Mouse (Mus musculus) bone marrow, adult 2 months (tissue): ENCODE results near the gene Gm20662. TPM values are rescaled to one million over a fixed set of nuclear protein-coding genes. Genes with fewer than 3 reads are reported as not detected.
"Not testable (repeated sequence)": the region's sequence is repeated elsewhere in the genome, so short reads cannot be mapped to it uniquely, and the experiment has no call there.

ENCODE experiments used
- H3K27ac ChIP-seq: fragments of 200-500 bp; 2 replicates; pipeline ENCODE4 v1.5.1; 2012; ENCODE audit warnings: low read depth, mild to moderate bottlenecking, control low read depth, inconsistent platforms, low read length; ENCODE audit not compliant: control insufficient read depth, poor library complexity, insufficient read depth
- H3K4me1 ChIP-seq: fragments of 200-500 bp; 2 replicates; pipeline ENCODE4 v1.6.1; 2011; ENCODE audit warnings: low read length; ENCODE audit not compliant: control insufficient read depth, insufficient read depth
- H3K4me3 ChIP-seq: fragments of 200-500 bp; replicated peaks from 2 replicates; pipeline ENCODE3; 2011; ENCODE audit warnings: mild to moderate bottlenecking, low read depth, low read length, control low read depth; ENCODE audit not compliant: control insufficient read depth
- CTCF ChIP-seq: fragments of 200-500 bp; IDR thresholded peaks from 2 replicates; pipeline ENCODE4 v1.5.1; 2011; ENCODE audit warnings: low read length, control low read depth; ENCODE audit not compliant: control insufficient read depth, insufficient read depth
- POLR2A ChIP-seq: fragments of 200-500 bp; IDR thresholded peaks from 2 replicates; pipeline ENCODE4 v1.6.1; 2011; ENCODE audit warnings: low read depth, mild to moderate bottlenecking, control low read depth, low read length, borderline replicate concordance; ENCODE audit not compliant: control insufficient read depth
- WGBS: fragments of 180-500 bp; shearing (Covaris S2); methylation state at CpG from one replicate; pipeline ENCODE4 v1.1.7; 2018; 5-methylcytosine and 5-hydroxymethylcytosine counted together
- polyA plus RNA-seq: library from polyadenylated mRNA; stranded (reverse); fragments of >200 nt; gene quantifications from 2 replicates; pipeline ENCODE4 v1.2.4, GENCODE M21; 2011; ENCODE audit warnings: low replicate concordance; ENCODE audit not compliant: missing spikeins, insufficient read depth, insufficient read length

Gene Gm20662
- polyA plus RNA-seq, 1 experiment: not detected

DNA sequence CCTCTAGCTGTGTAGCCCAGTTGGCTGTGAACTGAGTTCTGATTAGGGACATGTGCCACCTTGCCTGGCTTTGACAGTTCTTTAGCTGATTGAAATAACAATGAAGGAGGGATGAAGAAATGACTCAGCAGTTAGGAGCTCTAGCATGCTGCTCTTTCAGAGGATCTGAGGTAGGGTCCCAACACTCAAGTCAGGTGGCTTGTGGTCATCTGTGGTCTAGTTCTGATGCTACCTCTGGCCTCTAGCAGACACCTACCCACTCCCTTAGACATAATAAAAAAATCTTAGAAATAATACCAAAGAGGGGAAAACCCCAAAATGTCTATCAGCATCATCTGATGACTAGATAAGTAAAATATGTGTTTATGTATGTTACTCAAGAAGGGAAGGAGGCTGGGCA, 14.2 kb downstream of the Gm20662 start:
- Histone ChIP-seq H3K4me3 (no peak overlapping the region), H3K27ac (no peak overlapping the region), H3K4me1 (no peaks in the 10 kb centered on the region)
- TF ChIP-seq POLR2A (no peak), CTCF (no peak)

DNA sequence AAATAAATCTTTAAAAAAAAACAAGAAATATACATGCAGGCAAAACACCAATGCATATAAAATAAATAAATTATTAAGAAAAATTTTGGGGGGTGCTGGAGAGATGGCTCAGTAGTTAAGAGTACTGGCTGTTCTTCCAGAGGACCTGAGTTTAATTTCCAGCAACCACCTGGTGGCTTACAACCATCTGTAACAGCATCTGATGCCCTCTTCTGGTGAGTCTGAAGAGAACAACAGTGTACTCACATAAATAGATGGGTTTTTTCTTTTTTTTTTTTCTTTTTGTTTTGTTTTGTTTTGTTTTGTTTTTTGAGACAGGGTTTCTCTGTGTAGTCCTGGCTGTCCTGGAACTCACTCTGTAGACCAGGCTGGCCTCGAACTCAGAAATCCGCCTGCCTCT, 17.4 kb downstream of the Gm20662 start:
- H3K4me1 ChIP-seq, H3K27ac ChIP-seq, H3K4me3 ChIP-seq: not testable (repeated sequence)
- whole genome bisulfite sequencing: 98% methylated on average over 2 of the region's 2 CpGs

DNA sequence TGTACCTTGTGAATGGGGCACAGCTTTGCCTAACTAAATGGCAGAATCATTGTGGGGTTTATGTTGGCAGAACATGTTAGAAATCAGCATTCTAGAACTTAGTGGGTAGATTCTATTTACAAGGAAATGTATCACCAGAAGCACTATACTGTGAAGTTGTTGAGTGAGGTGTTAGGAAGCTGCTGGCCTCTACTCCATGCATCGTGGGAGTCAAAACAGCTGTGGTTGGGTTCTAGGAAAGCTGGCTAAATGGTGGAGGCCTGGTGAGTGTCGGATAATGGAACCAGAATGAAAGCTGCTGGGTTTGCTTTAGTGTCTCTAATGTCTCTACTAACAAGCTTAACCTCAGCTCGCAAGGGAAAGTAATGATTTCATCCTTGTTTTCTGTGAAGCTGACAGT, 21.0 kb downstream of the Gm20662 start:
- no peak for TF ChIP-seq POLR2A
- no peak for TF ChIP-seq CTCF
- Histone ChIP-seq H3K27ac (no peak overlapping the region), H3K4me1 (no peaks in the 10 kb centered on the region), H3K4me3 (no peak overlapping the region)
- 94% methylated on average over 3 of the region's 3 CpGs for WGBS

DNA sequence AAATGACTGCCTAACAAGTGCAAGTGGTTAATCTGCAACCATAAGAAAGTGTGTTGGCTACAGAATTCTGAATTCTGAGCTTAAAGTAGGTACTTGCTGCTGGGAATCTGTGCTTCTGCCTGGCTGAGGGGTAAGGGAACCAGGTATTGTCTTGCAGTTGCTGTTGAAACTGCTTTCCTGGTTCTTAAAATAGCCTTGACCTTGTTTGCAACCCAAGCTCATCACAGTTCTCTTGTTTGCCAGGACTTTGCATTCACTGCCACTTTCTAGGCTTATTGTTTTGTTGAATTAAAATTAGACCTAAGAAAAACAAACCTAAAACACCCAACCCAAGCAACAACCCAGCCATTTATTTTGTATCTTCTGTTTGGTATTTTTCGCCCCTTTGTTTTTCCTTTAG, 24.6 kb downstream of the Gm20662 start:
- TF ChIP-seq CTCF (no peak), POLR2A (no peak)
- Histone ChIP-seq H3K27ac (no peak overlapping the region), H3K4me3 (no peak overlapping the region), H3K4me1 (no peaks in the 10 kb centered on the region)
- WGBS: 91% methylated on average over 1 of the region's 1 CpGs

DNA sequence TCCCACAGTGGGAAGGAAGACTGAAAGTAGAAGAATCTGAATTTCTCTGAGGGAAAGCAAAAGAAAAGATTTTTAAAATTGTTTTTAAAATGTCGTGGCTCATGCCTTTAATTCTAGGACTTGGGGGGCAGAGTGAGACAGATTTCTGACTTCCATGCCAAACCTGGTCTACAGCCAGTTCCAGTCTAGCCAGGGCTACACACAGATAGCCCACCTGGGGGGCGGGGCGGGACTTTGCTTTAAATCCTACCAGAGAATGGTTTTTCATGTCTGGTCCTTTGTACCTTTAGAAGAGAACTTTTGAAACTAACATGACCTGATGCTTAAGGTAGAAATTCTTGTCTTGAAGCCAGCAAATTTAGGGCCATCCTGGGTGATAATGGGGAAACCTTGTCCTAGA, 27.1 kb downstream of the Gm20662 start:
- TF ChIP-seq POLR2A: no peak
- TF ChIP-seq CTCF: no peak
- H3K27ac ChIP-seq: no peak overlapping the region
- no peaks in the 10 kb centered on the region for H3K4me1 ChIP-seq
- 81% methylated on average over 3 of the region's 3 CpGs for WGBS
- H3K4me3 ChIP-seq: no peak overlapping the region

DNA sequence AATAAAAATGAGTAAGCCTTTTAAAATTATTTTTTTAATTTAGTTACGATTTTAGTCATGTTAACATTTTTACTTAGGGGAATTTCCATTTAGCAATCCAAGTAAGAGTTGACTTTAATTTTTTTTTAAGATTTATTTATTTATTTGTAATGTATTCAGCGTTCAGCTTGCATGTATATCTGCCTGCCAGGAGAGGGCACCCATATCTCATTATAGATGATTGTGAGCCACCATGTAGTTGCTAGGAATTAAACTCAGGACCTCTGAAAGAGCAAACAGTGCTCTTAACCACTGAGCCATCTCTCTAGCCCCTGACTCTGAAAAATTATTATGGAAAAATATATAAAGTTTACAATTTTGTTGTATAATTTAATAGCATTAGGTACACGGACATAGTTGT, 30.4 kb downstream of the Gm20662 start:
- Histone ChIP-seq H3K4me1 (no peaks in the 10 kb centered on the region), H3K27ac (no peak overlapping the region), H3K4me3 (no peak overlapping the region)
- WGBS: 79% methylated on average over 3 of the region's 3 CpGs
- TF ChIP-seq CTCF (no peak), POLR2A (no peak)

DNA sequence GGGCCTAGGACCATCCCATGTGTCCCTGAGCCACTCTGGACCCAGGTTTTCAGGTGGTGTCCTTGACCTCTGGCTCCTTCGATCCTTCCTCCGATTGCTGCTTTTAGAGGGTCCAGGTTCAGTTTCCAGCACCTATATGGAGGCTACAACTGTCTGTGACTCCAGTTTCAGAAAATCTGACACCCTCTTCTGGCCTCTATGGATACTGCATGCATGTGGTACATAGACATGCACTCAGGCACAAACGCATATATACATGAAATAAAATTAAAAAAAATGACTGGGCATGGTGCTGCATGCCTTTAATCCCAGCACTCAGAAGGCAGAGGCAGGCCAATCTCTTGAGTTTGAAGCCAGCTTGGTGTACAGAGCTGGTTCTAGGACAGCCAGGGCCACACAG, 31.7 kb downstream of the Gm20662 start:
- H3K27ac ChIP-seq: no peak overlapping the region
- no peak for TF ChIP-seq CTCF
- no peak for TF ChIP-seq POLR2A
- 96% methylated on average over 3 of the region's 3 CpGs for WGBS

DNA sequence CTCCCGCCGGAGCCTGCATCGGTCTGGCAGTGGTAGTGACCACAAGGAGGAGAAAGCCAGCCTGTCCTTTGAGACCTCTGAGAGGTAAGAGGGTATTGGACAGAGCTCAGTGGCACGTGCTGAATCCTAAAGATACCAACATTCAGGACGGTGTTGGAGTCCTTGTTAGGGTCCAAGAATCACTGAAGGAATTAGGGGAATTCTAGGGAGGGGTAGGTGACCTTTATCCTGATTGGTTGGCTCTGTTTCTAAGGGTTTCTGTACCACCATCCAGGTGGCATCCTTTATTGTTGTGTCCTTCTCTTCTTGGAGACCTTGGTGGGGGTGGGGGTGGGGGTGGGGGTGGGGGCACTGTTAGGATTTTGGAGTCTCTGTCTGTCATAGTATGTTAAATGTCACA, 36.0 kb downstream of the Gm20662 start:
- WGBS: 94% methylated on average over 5 of the region's 5 CpGs
- no peaks in the 10 kb centered on the region for H3K4me1 ChIP-seq
- no peak overlapping the region for H3K4me3 ChIP-seq
- no peak for TF ChIP-seq CTCF
- TF ChIP-seq POLR2A: no peak
- H3K27ac ChIP-seq: no peak overlapping the region

More for the DNA sequence above, 31.7 kb downstream of the Gm20662 start:
- H3K4me3 ChIP-seq: no peak overlapping the region
- H3K4me1 ChIP-seq: no peaks in the 10 kb centered on the region

DNA sequence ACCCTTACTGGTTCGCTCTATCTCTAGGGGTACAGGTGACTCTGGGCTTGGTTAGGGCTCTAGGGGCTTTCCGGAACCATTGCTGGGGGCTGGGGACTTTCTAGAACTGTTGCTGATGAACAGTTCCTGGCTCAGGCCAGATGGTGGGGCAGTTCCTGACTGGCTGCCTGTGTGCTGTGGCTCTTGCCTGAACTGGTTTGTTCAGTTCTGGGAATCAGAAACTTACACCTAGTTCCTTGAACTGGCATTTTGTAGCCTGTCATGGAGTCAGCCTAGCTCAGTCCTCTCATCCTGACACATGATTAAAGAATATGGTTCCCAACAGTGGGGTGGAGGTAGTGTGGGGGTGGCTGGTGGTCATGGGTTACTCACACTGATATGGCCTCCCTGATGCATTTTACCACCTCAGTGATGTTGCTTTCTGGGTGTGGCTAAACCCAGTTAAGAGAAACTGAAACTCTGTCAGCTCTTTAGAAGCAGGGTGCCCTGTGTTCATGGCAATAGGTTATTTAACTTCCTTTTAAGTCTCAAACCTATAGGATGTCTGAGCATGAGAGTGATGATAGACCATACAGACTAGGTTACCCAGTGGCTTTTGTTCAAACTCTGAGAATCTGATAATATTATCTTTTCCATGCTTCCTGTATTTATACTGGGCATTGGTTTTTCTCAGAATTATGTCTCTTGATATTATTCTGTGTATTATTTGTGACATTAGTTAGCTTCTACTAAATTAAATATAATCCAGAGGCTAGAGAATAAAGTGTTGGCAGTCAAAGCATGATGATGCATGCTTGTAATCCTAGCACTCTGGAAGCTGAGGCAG, 39.4 kb downstream of the Gm20662 start:
- WGBS: 95% methylated on average over 2 of the region's 2 CpGs
- Histone ChIP-seq H3K27ac (no peak overlapping the region), H3K4me1 (no peaks in the 10 kb centered on the region), H3K4me3 (no peak overlapping the region)
- TF ChIP-seq POLR2A: no peak
- TF ChIP-seq CTCF: no peak
